ENCODE assay signal across 11 mouse cellular contexts in genomic region chr6:121498819-121499535, GRCm38 (mm10). TPM values are rescaled to one million over a fixed set of nuclear protein-coding genes. Genes with fewer than 3 reads are reported as not detected.
DNase-seq lines count a peak whose midpoint lies in the region; ATAC-seq and TF ChIP-seq lines count a peak whose summit lies in the region.
"Had no signal": no experiment of that assay in that cellular context is flagged by ENCODE, and none has a peak within 500 bp of the region (broad histone marks: within the 10 kb centered on the region; RNA-seq: fewer than 3 reads in every experiment).

No protein-coding gene starts in this region.

- WGBS in forebrain, embryonic 13.5 days: 18% methylated on average over 9 of the region's 9 CpGs

- H3K9me3 ChIP-seq in forebrain, embryonic 13.5 days (replicated peaks): no peaks in the 10 kb centered on the region
- H3K9me3 ChIP-seq: liver, embryonic 12.5 days had no signal

- no peak overlapping the region for H3K9ac ChIP-seq in forebrain, embryonic 13.5 days
- H3K9ac ChIP-seq: liver, embryonic 12.5 days had no signal

- no peaks in the 10 kb centered on the region for H3K36me3 ChIP-seq in testis, adult 2 months (ENCODE audit: control insufficient read depth, insufficient read depth, low read length)
- H3K36me3 ChIP-seq in forebrain, embryonic 13.5 days (ENCODE audit: poor library complexity, severe bottlenecking): no peaks in the 10 kb centered on the region
- H3K36me3 ChIP-seq: liver, embryonic 12.5 days had no signal

- no peak for DNase-seq in testis, postnatal 10 days (ENCODE audit: low spot score)
- DNase-seq in layer of hippocampus, postnatal 25 days (ENCODE audit: extremely low spot score in 1 of 2, low spot score in 1 of 2): peak; percentile 16 to 27
- peak; percentile 21 for DNase-seq in right cerebral cortex, postnatal 4 days
- DNase-seq in ovary, postnatal 14 days (ENCODE audit: low spot score): no peak
- no peak for DNase-seq in yolk sac, embryonic 10.5 days (ENCODE audit: low spot score)
- DNase-seq in cerebellum, adult 11 months: no peak

- peak; percentile 73 for ATAC-seq in forebrain, embryonic 13.5 days
- ATAC-seq: liver, embryonic 12.5 days; Patski had no signal

- no peak for TF ChIP-seq CTCF in testis, adult 2 months (IDR thresholded peaks at IDR 0.05; ENCODE audit: control insufficient read depth, insufficient read depth, insufficient replicate concordance, low read depth, low read length)

- H3K4me2 ChIP-seq in forebrain, embryonic 13.5 days: no peak overlapping the region
- H3K4me2 ChIP-seq: liver, embryonic 12.5 days had no signal

- no peaks in the 10 kb centered on the region for H3K27me3 ChIP-seq in testis, adult 2 months (ENCODE audit: control insufficient read depth, insufficient read depth, low read length)
- H3K27me3 ChIP-seq in forebrain, embryonic 13.5 days: no peaks in the 10 kb centered on the region
- H3K27me3 ChIP-seq: liver, embryonic 12.5 days had no signal

- H3K27ac ChIP-seq in testis, adult 2 months (ENCODE audit: control insufficient read depth, insufficient read depth, low read depth, low read length): no peak overlapping the region
- no peak overlapping the region for H3K27ac ChIP-seq in forebrain, embryonic 13.5 days
- H3K27ac ChIP-seq: liver, embryonic 12.5 days had no signal

- H3K4me1 ChIP-seq in testis, adult 2 months (ENCODE audit: control insufficient read depth, insufficient read depth, low read length): no peaks in the 10 kb centered on the region; the same call in 1 of the 2 replicates
- peaks cover 14% of the 10 kb centered on the region for H3K4me1 ChIP-seq in forebrain, embryonic 13.5 days
- H3K4me1 ChIP-seq: liver, embryonic 12.5 days had no signal

- no peak for TF ChIP-seq POLR2A in testis, adult 2 months (IDR thresholded peaks at IDR 0.05; ENCODE audit: control insufficient read depth, low read depth, low read length)

- H3K4me3 ChIP-seq in testis, adult 2 months (ENCODE audit: control insufficient read depth, low read depth, low read length): peak overlapping the region; percentile 16; the same call in 1 of the 2 replicates
- no peak overlapping the region for H3K4me3 ChIP-seq in forebrain, embryonic 13.5 days
- H3K4me3 ChIP-seq: liver, embryonic 12.5 days had no signal

RNA-seq across cellular contexts. Expression of gene Iqsec3, which starts 25.5 kb away (rescaled TPM):
- 0.19 and 0.26 TPM in 2 replicates for polyA plus RNA-seq in testis, adult 2 months (2012; rRNA removed)
- 2.7 and 3.5 TPM in 2 replicates for polyA plus RNA-seq in forebrain, embryonic 13.5 days (2015; fragmentation: Nextera tagmentation; extraction: Ambion mirVana)
- 100 to 1,000 TPM; 109 to 129 TPM for total RNA-seq in layer of hippocampus, postnatal 25 days (2021)
- polyA plus RNA-seq: heart, embryonic 16.5 days; liver, embryonic 12.5 days had no signal

Comparison
In these comparisons a context has a peak if more than half of its experiments do, and no peak if none do; other contexts are left out.
1. DNase-seq: peak in layer of hippocampus, postnatal 25 days (2 of 2) and right cerebral cortex, postnatal 4 days (single experiment); none in testis, postnatal 10 days (single experiment), ovary, postnatal 14 days (single experiment), yolk sac, embryonic 10.5 days (single experiment) and cerebellum, adult 11 months (single experiment).